Mouse (Mus musculus) testis, adult 2 months (tissue): ENCODE measurements around the gene Adgrf3.

ENCODE experiments used
- CTCF ChIP-seq: fragments of 200-500 bp; IDR thresholded peaks from 2 replicates; pipeline ENCODE4 v1.5.1; 2012; ENCODE audit warnings: low read depth, mild to moderate bottlenecking, inconsistent platforms, low read length, moderate library complexity; ENCODE audit not compliant: control insufficient read depth, insufficient read depth, insufficient replicate concordance
- POLR2A ChIP-seq: fragments of 200-500 bp; IDR thresholded peaks from 2 replicates; pipeline ENCODE4 v1.6.1; 2012; ENCODE audit warnings: low read depth, mild to moderate bottlenecking, inconsistent platforms, low read length, moderate library complexity; ENCODE audit not compliant: control insufficient read depth

- no peak for TF ChIP-seq CTCF
- no peak for TF ChIP-seq POLR2A
These were observed 53.5 kb downstream of the Adgrf3 start for GRCm38 (mm10) chr5:30152007-30152406.
